Mouse (Mus musculus) midbrain, postnatal 0 days (tissue): ENCODE results near the gene Dab2. TPM values are rescaled to one million over a fixed set of nuclear protein-coding genes. Genes with fewer than 3 reads are reported as not detected.

Experiments used
- ATAC-seq: fragments of 200-750 bp; cut with Nextera tagmentation; 2 replicates; pipeline ENCODE4 v1.8.0; 2017; ENCODE audit warnings: moderate number of reproducible peaks, mild to moderate bottlenecking, moderate TSS enrichment, moderate library complexity; ENCODE audit not compliant: low FRiP score
- DNase-seq: peaks from one replicate; pipeline ENCODE4 v3.0.0-alpha.2; 2015; ENCODE audit warnings: low spot score
- H3K27ac ChIP-seq: fragments of 300-500 bp; sonication (generic); 2 replicates; pipeline ENCODE4 v1.5.1; 2014; ENCODE audit warnings: low read depth, mild to moderate bottlenecking, low read length, mixed read lengths
- H3K27me3 ChIP-seq: fragments of 300-500 bp; sonication (generic); 2 replicates; pipeline ENCODE4 v1.6.1; 2014; ENCODE audit warnings: low read length, control low read depth, mixed read lengths; ENCODE audit not compliant: insufficient read depth
- H3K36me3 ChIP-seq: fragments of 300-500 bp; sonication (generic); 2 replicates; pipeline ENCODE4 v1.6.1; 2014; ENCODE audit warnings: low read length, control low read depth, mixed read lengths; ENCODE audit not compliant: insufficient read depth
- H3K4me1 ChIP-seq: fragments of 300-500 bp; sonication (generic); 2 replicates; pipeline ENCODE4 v1.6.1; 2014; ENCODE audit warnings: mild to moderate bottlenecking, control low read depth, antibody characterized with exemption, low read length, mixed read lengths; ENCODE audit not compliant: insufficient read depth
- H3K4me2 ChIP-seq: fragments of 300-500 bp; sonication (generic); 2 replicates; pipeline ENCODE4 v1.6.1; 2014; ENCODE audit warnings: low read depth, mild to moderate bottlenecking, low read length, mixed read lengths; ENCODE audit not compliant: poor library complexity, severe bottlenecking
- H3K4me3 ChIP-seq: fragments of 300-500 bp; sonication (generic); 2 replicates; pipeline ENCODE4 v1.5.1; 2014; ENCODE audit warnings: low read depth, mild to moderate bottlenecking, low read length, moderate library complexity
- H3K9ac ChIP-seq: fragments of 300-500 bp; sonication (generic); replicated peaks from 2 replicates; pipeline ENCODE4 v1.6.1; 2014; ENCODE audit warnings: mild to moderate bottlenecking, low read length, moderate library complexity, mixed read lengths; ENCODE audit not compliant: poor library complexity, severe bottlenecking
- H3K9me3 ChIP-seq: fragments of 300-500 bp; sonication (generic); 2 replicates; pipeline ENCODE4 v1.6.1; 2016; ENCODE audit warnings: low read length, control low read depth
- CTCF ChIP-seq: IDR thresholded peaks from 2 replicates; pipeline ENCODE4 v1.5.1; 2016; ENCODE audit warnings: antibody characterized with exemption, mild to moderate bottlenecking
- WGBS: fragments of 180-500 bp; shearing (Covaris S2); extraction: QIAGEN DNeasy Blood & Tissue Kit; methylation state at CpG from one replicate; pipeline ENCODE4 v1.1.7; 2014; 5-methylcytosine and 5-hydroxymethylcytosine counted together
- polyA plus RNA-seq: library from polyadenylated mRNA; unstranded; fragments of >200 nt; fragmentation: Nextera tagmentation; extraction: Ambion mirVana; gene quantifications from 2 replicates; pipeline ENCODE4 v1.2.1, GENCODE M21; 2015
- total RNA-seq: library from RNA; depleted of rRNA; stranded (reverse); fragments of >200 nt; gene quantifications from 2 replicates; pipeline ENCODE4 v1.2.3, GENCODE M21; 2014

Dab2 gene
- total and polyA plus RNA-seq, 2 experiments from 2014 or later: 13.4 to 16.9 TPM

GRCm38 (mm10) chr15:6302219-6302618 lies 2.6 kb downstream of the Dab2 start:
- Histone ChIP-seq H3K27me3 (no peaks in the 10 kb centered on the region), H3K27ac (no peak overlapping the region), H3K9ac (no peak overlapping the region), H3K4me3 (no peak overlapping the region), H3K4me1 (no peaks in the 10 kb centered on the region), H3K4me2 (no peak overlapping the region), H3K36me3 (no peaks in the 10 kb centered on the region), H3K9me3 (no peaks in the 10 kb centered on the region)
- WGBS: 84% methylated on average over 4 of the region's 4 CpGs
- no peak for DNase-seq
- TF ChIP-seq CTCF: no peak
- ATAC-seq: no peak

GRCm38 (mm10) chr15:6303822-6304221 lies 4.2 kb downstream of the Dab2 start:
- Histone ChIP-seq H3K4me2 (no peak overlapping the region), H3K27me3 (no peaks in the 10 kb centered on the region), H3K27ac (no peak overlapping the region), H3K4me3 (no peak overlapping the region), H3K9me3 (no peaks in the 10 kb centered on the region), H3K36me3 (no peaks in the 10 kb centered on the region), H3K9ac (no peak overlapping the region), H3K4me1 (no peaks in the 10 kb centered on the region)
- ATAC-seq: no peak
- no peak for TF ChIP-seq CTCF
- WGBS: 71% methylated on average over 2 of the region's 2 CpGs
- DNase-seq: no peak

- ATAC-seq: no peak
- 86% methylated on average over 3 of the region's 3 CpGs for WGBS
- H3K9me3 ChIP-seq: no peaks in the 10 kb centered on the region
These were observed 10.0 kb downstream of the Dab2 start for GRCm38 (mm10) chr15:6309633-6310032.

GRCm38 (mm10) chr15:6310417-6310816 lies 10.8 kb downstream of the Dab2 start:
- WGBS: 74% methylated on average over 4 of the region's 4 CpGs

More at GRCm38 (mm10) chr15:6309633-6310032, 10.0 kb downstream of the Dab2 start:
- DNase-seq: no peak
- Histone ChIP-seq H3K27me3 (no peaks in the 10 kb centered on the region), H3K4me2 (no peak overlapping the region), H3K9ac (no peak overlapping the region), H3K4me1 (no peaks in the 10 kb centered on the region; the same call in 1 of the 2 replicates), H3K27ac (no peak overlapping the region), H3K36me3 (no peaks in the 10 kb centered on the region), H3K4me3 (no peak overlapping the region)
- TF ChIP-seq CTCF: no peak

GRCm38 (mm10) chr15:6312396-6312795 lies 12.8 kb downstream of the Dab2 start:
- H3K9me3 ChIP-seq: no peaks in the 10 kb centered on the region
- no peaks in the 10 kb centered on the region; the same call in 1 of the 2 replicates for H3K4me1 ChIP-seq
- 86% methylated on average over 3 of the region's 3 CpGs for WGBS
- H3K4me2 ChIP-seq: no peak overlapping the region
- no peak overlapping the region for H3K4me3 ChIP-seq
- no peaks in the 10 kb centered on the region for H3K27me3 ChIP-seq
- no peak overlapping the region for H3K27ac ChIP-seq
- ATAC-seq (no peak), DNase-seq (no peak)
- H3K9ac ChIP-seq: no peak overlapping the region
- H3K36me3 ChIP-seq: no peaks in the 10 kb centered on the region
- no peak for TF ChIP-seq CTCF

More at GRCm38 (mm10) chr15:6310417-6310816, 10.8 kb downstream of the Dab2 start:
- no peak for ATAC-seq
- Histone ChIP-seq H3K9me3 (no peaks in the 10 kb centered on the region), H3K9ac (no peak overlapping the region), H3K36me3 (no peaks in the 10 kb centered on the region), H3K4me2 (no peak overlapping the region), H3K27ac (no peak overlapping the region), H3K4me1 (no peaks in the 10 kb centered on the region; the same call in 1 of the 2 replicates), H3K4me3 (no peak overlapping the region), H3K27me3 (no peaks in the 10 kb centered on the region)
- no peak for TF ChIP-seq CTCF
- DNase-seq: no peak

GRCm38 (mm10) chr15:6319352-6319751 lies 19.8 kb downstream of the Dab2 start:
- H3K4me3 ChIP-seq: no peak overlapping the region
- H3K27me3 ChIP-seq: no peaks in the 10 kb centered on the region
- no peak overlapping the region for H3K4me2 ChIP-seq
- TF ChIP-seq CTCF: no peak
- ATAC-seq: no peak
- H3K36me3 ChIP-seq: no peaks in the 10 kb centered on the region
- no peak overlapping the region for H3K9ac ChIP-seq
- H3K9me3 ChIP-seq: no peaks in the 10 kb centered on the region
- H3K27ac ChIP-seq: no peak overlapping the region
- 92% methylated on average over 6 of the region's 6 CpGs for WGBS
- no peaks in the 10 kb centered on the region for H3K4me1 ChIP-seq
- no peak for DNase-seq
